Comparison of ENCODE assay signal across 8 mouse cellular contexts in genomic region chr3:152666991-152667355, GRCm38 (mm10). TPM values are rescaled to one million over a fixed set of nuclear protein-coding genes. Genes with fewer than 3 reads are reported as not detected.
DNase-seq lines count a peak whose midpoint lies in the region; ATAC-seq and TF ChIP-seq lines count a peak whose summit lies in the region.

No protein-coding gene starts in this region.

- no peaks in the 10 kb centered on the region for H3K9me3 ChIP-seq in liver, embryonic 11.5 days (ENCODE audit: control insufficient read depth, low read length)
- H3K9me3 ChIP-seq in liver, postnatal 0 days (ENCODE audit: low read length), result no peaks in the 10 kb centered on the region
- H3K9me3 ChIP-seq in forebrain, embryonic 11.5 days (ENCODE audit: control insufficient read depth, low read length), result no peaks in the 10 kb centered on the region
- H3K9me3 ChIP-seq in midbrain, embryonic 14.5 days (ENCODE audit: control insufficient read depth, low read length), result no peaks in the 10 kb centered on the region

- DNase-seq in liver, embryonic 11.5 days (ENCODE audit: low spot score), result peak; percentile 38
- DNase-seq in liver, postnatal 0 days, result no peak
- DNase-seq in forebrain, embryonic 11.5 days (ENCODE audit: low spot score), result peak; percentile 66
- DNase-seq in kidney, postnatal 14 days, result peak; percentile 22
- peak; percentile 53 for DNase-seq in midbrain, embryonic 14.5 days
- no peak for DNase-seq in ovary, adult 18-20 months (ENCODE audit: low spot score)
- no peak for DNase-seq in ovary, postnatal 14 days (ENCODE audit: low spot score)
- DNase-seq in adrenal gland, postnatal 4 days (ENCODE audit: low spot score in 2 of 2), result no peak

- ATAC-seq in liver, embryonic 11.5 days (replicated peaks; ENCODE audit: low FRiP score), result no peak
- ATAC-seq in liver, postnatal 0 days, result no peak
- peak; percentile 21; the same call in 1 of the 2 replicates for ATAC-seq in forebrain, embryonic 11.5 days (replicated peaks; ENCODE audit: low FRiP score)
- no peak for ATAC-seq in midbrain, embryonic 14.5 days (ENCODE audit: low FRiP score, low TSS enrichment)

- no peaks in the 10 kb centered on the region for H3K36me3 ChIP-seq in liver, embryonic 11.5 days (ENCODE audit: control insufficient read depth, insufficient read depth, low read length)
- H3K36me3 ChIP-seq in liver, postnatal 0 days (replicated peaks; ENCODE audit: insufficient read depth, low read length), result no peaks in the 10 kb centered on the region
- no peaks in the 10 kb centered on the region for H3K36me3 ChIP-seq in forebrain, embryonic 11.5 days (ENCODE audit: control insufficient read depth, insufficient read depth, low read length)
- H3K36me3 ChIP-seq in midbrain, embryonic 14.5 days (ENCODE audit: control insufficient read depth, insufficient read depth, low read length), result no peaks in the 10 kb centered on the region

- 1% methylated on average over 16 of the region's 16 CpGs for WGBS in liver, embryonic 11.5 days
- 4% methylated on average over 16 of the region's 16 CpGs for whole genome bisulfite sequencing in liver, postnatal 0 days (ENCODE audit: insufficient replicate concordance)
- under 1% methylated on average over 16 of the region's 16 CpGs for whole genome bisulfite sequencing in forebrain, embryonic 11.5 days
- under 1% methylated on average over 16 of the region's 16 CpGs for WGBS in midbrain, embryonic 14.5 days

- TF ChIP-seq EP300 in liver, postnatal 0 days (IDR thresholded peaks at IDR 0.05; ENCODE audit: low read depth), result no peak

- no peak for TF ChIP-seq CTCF in liver, postnatal 0 days (IDR thresholded peaks at IDR 0.05; ENCODE audit: low read depth)

- peaks cover 45% of the 10 kb centered on the region for H3K27me3 ChIP-seq in liver, embryonic 11.5 days (replicated peaks; ENCODE audit: control insufficient read depth, insufficient read depth, low read length)
- H3K27me3 ChIP-seq in liver, postnatal 0 days (ENCODE audit: insufficient read depth, low read length), result peaks cover 24% of the 10 kb centered on the region
- H3K27me3 ChIP-seq in forebrain, embryonic 11.5 days (ENCODE audit: control insufficient read depth, insufficient read depth, low read length), result peaks cover 25% of the 10 kb centered on the region
- H3K27me3 ChIP-seq in midbrain, embryonic 14.5 days (ENCODE audit: control insufficient read depth, insufficient read depth, low read length), result peaks cover 22% of the 10 kb centered on the region; the same call in 1 of the 2 replicates

- H3K4me3 ChIP-seq in liver, embryonic 11.5 days (ENCODE audit: low read depth, low read length), result peak overlapping the region; percentile 42
- no peak overlapping the region for H3K4me3 ChIP-seq in liver, postnatal 0 days (ENCODE audit: low read depth, low read length)
- H3K4me3 ChIP-seq in forebrain, embryonic 11.5 days (ENCODE audit: low read depth, low read length), result peak overlapping the region; percentile 50
- peak overlapping the region; percentile 51 for H3K4me3 ChIP-seq in midbrain, embryonic 14.5 days (replicated peaks; ENCODE audit: low read depth, low read length)

- no peaks in the 10 kb centered on the region; the same call in 1 of the 2 replicates for H3K4me1 ChIP-seq in liver, embryonic 11.5 days (replicated peaks; ENCODE audit: control insufficient read depth, insufficient read depth, low read length)
- H3K4me1 ChIP-seq in liver, postnatal 0 days (ENCODE audit: insufficient read depth), result no peaks in the 10 kb centered on the region; the same call in 1 of the 2 replicates
- peaks cover 6% of the 10 kb centered on the region for H3K4me1 ChIP-seq in forebrain, embryonic 11.5 days (replicated peaks; ENCODE audit: control insufficient read depth, insufficient read depth, low read length)
- no peaks in the 10 kb centered on the region for H3K4me1 ChIP-seq in midbrain, embryonic 14.5 days (ENCODE audit: control insufficient read depth, insufficient read depth, low read length)

- no peak overlapping the region for H3K27ac ChIP-seq in liver, embryonic 11.5 days (ENCODE audit: low read depth, low read length)
- H3K27ac ChIP-seq in liver, postnatal 0 days (ENCODE audit: low read depth), result no peak overlapping the region
- H3K27ac ChIP-seq in forebrain, embryonic 11.5 days (ENCODE audit: low read depth, low read length), result no peak overlapping the region
- H3K27ac ChIP-seq in midbrain, embryonic 14.5 days (replicated peaks; ENCODE audit: low read depth, low read length), result no peak overlapping the region

- no peak overlapping the region for H3K9ac ChIP-seq in liver, embryonic 11.5 days (ENCODE audit: low read depth, low read length)
- no peak overlapping the region for H3K9ac ChIP-seq in liver, postnatal 0 days (replicated peaks)
- peak overlapping the region; percentile 52; the same call in 1 of the 2 replicates for H3K9ac ChIP-seq in forebrain, embryonic 11.5 days (ENCODE audit: low read length)
- H3K9ac ChIP-seq in midbrain, embryonic 14.5 days (replicated peaks; ENCODE audit: low read length), result peak overlapping the region; percentile 64

- peak overlapping the region; percentile 71 for H3K4me2 ChIP-seq in liver, embryonic 11.5 days
- no peak overlapping the region for H3K4me2 ChIP-seq in liver, postnatal 0 days (ENCODE audit: low read depth, low read length)
- H3K4me2 ChIP-seq in forebrain, embryonic 11.5 days (ENCODE audit: low read depth, low read length, severe bottlenecking), result peak overlapping the region; percentile 96
- H3K4me2 ChIP-seq in midbrain, embryonic 14.5 days (ENCODE audit: low read length), result peak overlapping the region; percentile 98

RNA-seq across cellular contexts. Expression of gene Ak5, which starts 1.2 kb away (rescaled TPM):
- polyA plus RNA-seq in liver, embryonic 11.5 days (2014; fragmentation: Nextera tagmentation; extraction: Ambion mirVana), result 2.3 and 3.5 TPM in 2 replicates
- 0.11 and 0.13 TPM in 2 replicates for polyA plus RNA-seq in liver, postnatal 0 days (2015; fragmentation: Nextera tagmentation; extraction: Ambion mirVana)
- polyA plus RNA-seq in forebrain, embryonic 11.5 days (2014; fragmentation: Nextera tagmentation; extraction: Ambion mirVana), result 0.87 and 0.92 TPM in 2 replicates
- polyA plus RNA-seq in midbrain, embryonic 14.5 days (2014; fragmentation: Nextera tagmentation; extraction: Ambion mirVana), result 7.8 and 9.2 TPM in 2 replicates
- 1 to 10 TPM; 4.6 to 5.2 TPM for total RNA-seq in adrenal gland, postnatal 4 days (2021)

RNA-seq across cellular contexts. Expression of gene Pigk, which starts 46.9 kb away (rescaled TPM):
- polyA plus RNA-seq in liver, embryonic 11.5 days (2014; fragmentation: Nextera tagmentation; extraction: Ambion mirVana), result 40.2 and 44.2 TPM in 2 replicates
- 22.2 and 23.8 TPM in 2 replicates for polyA plus RNA-seq in liver, postnatal 0 days (2015; fragmentation: Nextera tagmentation; extraction: Ambion mirVana)
- 31.0 and 36.3 TPM in 2 replicates for polyA plus RNA-seq in forebrain, embryonic 11.5 days (2014; fragmentation: Nextera tagmentation; extraction: Ambion mirVana)
- 50.6 and 70.9 TPM in 2 replicates for polyA plus RNA-seq in midbrain, embryonic 14.5 days (2014; fragmentation: Nextera tagmentation; extraction: Ambion mirVana)
- 10 to 100 TPM; 52.9 to 59.3 TPM for total RNA-seq in adrenal gland, postnatal 4 days (2021)

Comparison
In these comparisons a context has a peak if more than half of its experiments do, and no peak if none do; other contexts are left out.
1. DNase-seq: peak in liver, embryonic 11.5 days (single experiment), forebrain, embryonic 11.5 days (single experiment), kidney, postnatal 14 days (single experiment) and midbrain, embryonic 14.5 days (single experiment); none in liver, postnatal 0 days (single experiment), ovary, adult 18-20 months (single experiment), ovary, postnatal 14 days (single experiment) and adrenal gland, postnatal 4 days (0 of 2).
2. H3K9ac ChIP-seq: peak in forebrain, embryonic 11.5 days (single experiment) and midbrain, embryonic 14.5 days (single experiment); none in liver, embryonic 11.5 days (single experiment) and liver, postnatal 0 days (single experiment).